Mouse (Mus musculus) gonadal fat pad, adult 2 months (tissue): Measurements from ENCODE around the gene Atrnl1. TPM values are rescaled to one million over a fixed set of nuclear protein-coding genes. Genes with fewer than 3 reads are reported as not detected.

Source experiments
- polyA plus RNA-seq: library from polyadenylated mRNA; depleted of rRNA; stranded (reverse); fragments of >200 nt; gene quantifications from 2 replicates; pipeline ENCODE4 v1.2.3, GENCODE M21; 2012; rRNA removed

Gene Atrnl1
- polyA plus RNA-seq, 1 experiment = 9.5 TPM

Other genes with a start within 250 kb of the Atrnl1 start
- gene Trub1, start 158.1 kb upstream of the Atrnl1 start, polyA plus RNA-seq = 6.9 and 7.6 TPM in 2 replicates